ENCODE assay signal across 29 mouse cellular contexts in the genomic region with DNA sequence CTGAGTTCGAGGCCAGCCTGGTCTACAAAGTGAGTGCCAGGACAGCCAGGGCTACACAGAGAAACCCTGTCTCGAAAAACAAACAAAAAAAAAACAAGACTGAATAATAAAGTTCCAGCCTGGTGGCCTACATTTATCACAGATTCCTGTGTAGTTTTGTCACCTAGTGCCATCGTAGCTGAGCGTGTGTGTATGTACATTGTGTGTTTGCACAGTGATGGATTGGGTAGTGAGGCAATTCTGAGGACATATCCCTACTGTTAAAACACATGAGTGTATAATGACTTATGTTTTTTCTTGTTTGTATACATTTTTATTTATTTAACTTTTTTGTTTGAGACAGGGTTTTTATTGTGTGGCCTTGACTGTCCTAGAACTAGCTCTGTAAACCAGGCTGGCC.
"Had no signal": no experiment of that assay in that cellular context is flagged by ENCODE, and none has a peak within 500 bp of the region (broad histone marks: within the 10 kb centered on the region; RNA-seq: fewer than 3 reads in every experiment).

No protein-coding gene starts in this region.

- H3K4me2 ChIP-seq: limb, embryonic 12.5 days; limb, embryonic 13.5 days; limb, embryonic 15.5 days; liver, embryonic 13.5 days; liver, embryonic 15.5 days; lung, embryonic 14.5 days; lung, embryonic 15.5 days; midbrain, embryonic 11.5 days; midbrain, embryonic 12.5 days; midbrain, embryonic 13.5 days; midbrain, embryonic 15.5 days; neural tube, embryonic 12.5 days; neural tube, embryonic 13.5 days had no signal

- H3K4me3 ChIP-seq: left cerebral cortex, adult 2 months; limb, embryonic 10.5 days; limb, embryonic 12.5 days; limb, embryonic 13.5 days; limb, embryonic 15.5 days; liver, embryonic 13.5 days; liver, embryonic 15.5 days; lung, embryonic 15.5 days; megakaryocyte, embryonic 14.5 days; midbrain, embryonic 10.5 days; midbrain, embryonic 12.5 days; midbrain, embryonic 13.5 days; midbrain, embryonic 15.5 days; myocyte; neural tube, embryonic 12.5 days; neural tube, embryonic 13.5 days had no signal

- DNase-seq: layer of hippocampus, postnatal 36 days; left cerebral cortex, postnatal 4 days; liver, embryonic 13.5 days; lung, adult 18-20 months; lung, adult 2 months; lung, embryonic 14.5 days; lung, postnatal 10 days; lung, postnatal 14 days; lung, postnatal 4 days; midbrain, embryonic 14.5 days had no signal

- ATAC-seq: midbrain, embryonic 13.5 days; midbrain, embryonic 15.5 days; midbrain, embryonic 16.5 days had no signal

- H3K27me3 ChIP-seq: limb, embryonic 12.5 days; limb, embryonic 13.5 days; limb, embryonic 15.5 days; liver, embryonic 13.5 days; liver, embryonic 15.5 days; lung, embryonic 15.5 days; megakaryocyte, embryonic 14.5 days; midbrain, embryonic 12.5 days; midbrain, embryonic 13.5 days; midbrain, embryonic 15.5 days; neural tube, embryonic 12.5 days; neural tube, embryonic 13.5 days had no signal

- H3K36me3 ChIP-seq: limb, embryonic 10.5 days; limb, embryonic 12.5 days; limb, embryonic 13.5 days; limb, embryonic 15.5 days; liver, embryonic 13.5 days; liver, embryonic 15.5 days; lung, embryonic 15.5 days; midbrain, embryonic 10.5 days; midbrain, embryonic 12.5 days; midbrain, embryonic 13.5 days; midbrain, embryonic 15.5 days; neural tube, embryonic 12.5 days; neural tube, embryonic 13.5 days had no signal

- H3K9ac ChIP-seq: limb, embryonic 12.5 days; limb, embryonic 13.5 days; limb, embryonic 15.5 days; liver, embryonic 13.5 days; liver, embryonic 14.5 days; liver, embryonic 15.5 days; lung, embryonic 14.5 days; lung, embryonic 15.5 days; midbrain, embryonic 12.5 days; midbrain, embryonic 13.5 days; midbrain, embryonic 15.5 days; neural tube, embryonic 12.5 days; neural tube, embryonic 13.5 days had no signal

- H3K9me3 ChIP-seq: limb, embryonic 10.5 days; limb, embryonic 12.5 days; limb, embryonic 13.5 days; limb, embryonic 15.5 days; liver, embryonic 13.5 days; liver, embryonic 15.5 days; lung, embryonic 15.5 days; megakaryocyte, embryonic 14.5 days; midbrain, embryonic 10.5 days; midbrain, embryonic 12.5 days; midbrain, embryonic 13.5 days; midbrain, embryonic 15.5 days; neural tube, embryonic 12.5 days; neural tube, embryonic 13.5 days had no signal

- H3K4me1 ChIP-seq: limb, embryonic 10.5 days; limb, embryonic 12.5 days; limb, embryonic 13.5 days; limb, embryonic 15.5 days; lung, embryonic 15.5 days; midbrain, embryonic 10.5 days; midbrain, embryonic 12.5 days; midbrain, embryonic 13.5 days; midbrain, embryonic 15.5 days; neural tube, embryonic 12.5 days; neural tube, embryonic 13.5 days had no signal

- H3K27ac ChIP-seq: left cerebral cortex, adult 2 months; limb, embryonic 10.5 days; limb, embryonic 12.5 days; limb, embryonic 13.5 days; limb, embryonic 15.5 days; liver, embryonic 13.5 days; liver, embryonic 14.5 days; liver, embryonic 15.5 days; lung, embryonic 15.5 days; macrophage; midbrain, embryonic 10.5 days; midbrain, embryonic 12.5 days; midbrain, embryonic 13.5 days; midbrain, embryonic 15.5 days; neural tube, embryonic 12.5 days; neural tube, embryonic 13.5 days had no signal
